Mouse (Mus musculus): ENCODE measurements at regions not wholly inside any gene's neighbourhood (a gene's known extent, or its start where the extent isn't known, plus 50 kb on each side); places are given as distances from the start of the nearest gene placed in this dataset.

- no peak for DNase-seq (ENCODE audit: low spot score in 2 of 2)
Observed at GRCm38 (mm10) chr9:46738056-46738455, 260.5 kb upstream of the Gm4791 start.

- no peak for DNase-seq (ENCODE audit: low spot score in 2 of 2)
Observed at GRCm38 (mm10) chr9:46737446-46737845, 261.1 kb upstream of the Gm4791 start.

- DNase-seq (ENCODE audit: low spot score in 2 of 2) = no peak
Observed at GRCm38 (mm10) chr9:46736232-46736631, 262.3 kb upstream of the Gm4791 start.

GRCm38 (mm10) chr9:46735664-46736067, 262.9 kb upstream of the Gm4791 start:
- peak; percentile 32 to 45 for DNase-seq (ENCODE audit: low spot score in 2 of 2)

GRCm38 (mm10) chr9:46728465-46728864, 270.1 kb upstream of the Gm4791 start:
- no peak for DNase-seq (ENCODE audit: low spot score in 2 of 2)

- no peak for DNase-seq (ENCODE audit: low spot score in 2 of 2)
Observed at GRCm38 (mm10) chr9:46724231-46724630, 274.3 kb upstream of the Gm4791 start.

GRCm38 (mm10) chr9:46713415-46713814, 285.1 kb upstream of the Gm4791 start:
- no peak for DNase-seq (ENCODE audit: low spot score in 2 of 2)

GRCm38 (mm10) chr9:46704151-46704905, 294.2 kb upstream of the Gm4791 start:
- DNase-seq (ENCODE audit: low spot score in 2 of 2) = no peak

- no peak for DNase-seq (ENCODE audit: low spot score in 2 of 2)
Observed at GRCm38 (mm10) chr9:46703674-46704073, 294.9 kb upstream of the Gm4791 start.

- DNase-seq (ENCODE audit: low spot score in 2 of 2) = no peak
Observed at GRCm38 (mm10) chr9:46702901-46703636, 295.5 kb upstream of the Gm4791 start.

GRCm38 (mm10) chr9:46702053-46702900, 296.3 kb upstream of the Gm4791 start:
- DNase-seq (ENCODE audit: low spot score in 2 of 2) = no peak

- no peak for DNase-seq (ENCODE audit: low spot score in 2 of 2)
Observed at GRCm38 (mm10) chr9:46696171-46696570, 302.4 kb upstream of the Gm4791 start.

GRCm38 (mm10) chr9:46689331-46689730, 309.2 kb upstream of the Gm4791 start:
- no peak for DNase-seq (ENCODE audit: low spot score in 2 of 2)

GRCm38 (mm10) chr9:46684113-46684850, 314.3 kb upstream of the Gm4791 start:
- no peak for DNase-seq (ENCODE audit: low spot score in 2 of 2)

GRCm38 (mm10) chr9:46672050-46672449, 326.5 kb upstream of the Gm4791 start:
- no peak for DNase-seq (ENCODE audit: low spot score in 2 of 2)

GRCm38 (mm10) chr9:46654422-46654821, 334.6 kb upstream of the 4931429L15Rik start:
- no peak for DNase-seq (ENCODE audit: low spot score in 2 of 2)

- DNase-seq (ENCODE audit: low spot score in 2 of 2) = no peak
Observed at GRCm38 (mm10) chr9:46647238-46647922, 327.6 kb upstream of the 4931429L15Rik start.

- no peak for DNase-seq (ENCODE audit: low spot score in 2 of 2)
Observed at GRCm38 (mm10) chr9:46645469-46645884, 325.7 kb upstream of the 4931429L15Rik start.

GRCm38 (mm10) chr9:46643551-46643950, 323.8 kb upstream of the 4931429L15Rik start:
- DNase-seq (ENCODE audit: low spot score in 2 of 2) = no peak

- DNase-seq (ENCODE audit: low spot score in 2 of 2) = no peak
Observed at GRCm38 (mm10) chr9:46642696-46643095, 322.9 kb upstream of the 4931429L15Rik start.

Data from gastrocnemius, adult 8-10 months (tissue).